Mouse (Mus musculus) limb, embryonic 12.5 days (tissue): ENCODE data around the gene Tekt2. TPM values are rescaled to one million over a fixed set of nuclear protein-coding genes. Genes with fewer than 3 reads are reported as not detected.
A peak's percentile ranks its signal among the peaks of the same experiment; 100 is the strongest.

Experiments
- ATAC-seq: fragments of 200-750 bp; cut with Nextera tagmentation; 2 replicates; pipeline ENCODE4 v1.8.0; 2017; ENCODE audit warnings: low read depth, moderate TSS enrichment; ENCODE audit not compliant: insufficient number of reproducible peaks, insufficient read depth, low FRiP score, low TSS enrichment
- H3K27ac ChIP-seq: fragments of 300-500 bp; sonication (generic); 2 replicates; pipeline ENCODE4 v1.5.1; 2016; ENCODE audit warnings: mild to moderate bottlenecking, moderate library complexity
- H3K27me3 ChIP-seq: fragments of 300-500 bp; sonication (generic); 2 replicates; pipeline ENCODE4 v1.6.1; 2016; ENCODE audit warnings: mild to moderate bottlenecking, moderate library complexity
- H3K36me3 ChIP-seq: fragments of 300-500 bp; sonication (generic); 2 replicates; pipeline ENCODE4 v1.6.1; 2016; ENCODE audit warnings: mild to moderate bottlenecking, moderate library complexity
- H3K4me1 ChIP-seq: fragments of 300-500 bp; sonication (generic); replicated peaks from 2 replicates; pipeline ENCODE4 v1.6.1; 2016
- H3K4me2 ChIP-seq: fragments of 300-500 bp; sonication (generic); 2 replicates; pipeline ENCODE4 v1.6.1; 2016; ENCODE audit warnings: mild to moderate bottlenecking, moderate library complexity
- H3K4me3 ChIP-seq: fragments of 300-500 bp; sonication (generic); replicated peaks from 2 replicates; pipeline ENCODE4 v1.5.1; 2016; ENCODE audit warnings: mild to moderate bottlenecking
- H3K9ac ChIP-seq: fragments of 300-500 bp; sonication (generic); replicated peaks from 2 replicates; pipeline ENCODE4 v1.6.1; 2016; ENCODE audit warnings: mild to moderate bottlenecking, moderate library complexity
- H3K9me3 ChIP-seq: fragments of 300-500 bp; sonication (generic); 2 replicates; pipeline ENCODE4 v1.6.1; 2016; ENCODE audit warnings: mild to moderate bottlenecking, moderate library complexity
- WGBS: fragments of 180-500 bp; shearing (Covaris S2); methylation state at CpG from one replicate; pipeline ENCODE4 v1.1.7; 2016; 5-methylcytosine and 5-hydroxymethylcytosine counted together
- polyA plus RNA-seq: library from polyadenylated mRNA; unstranded; fragments of >200 nt; fragmentation: Nextera tagmentation; extraction: Ambion mirVana; gene quantifications from 2 replicates; pipeline ENCODE4 v1.2.1, GENCODE M21; 2016

Gene Tekt2
- polyA plus RNA-seq, 1 experiment from 2014 or later: 13.6 TPM

DNA sequence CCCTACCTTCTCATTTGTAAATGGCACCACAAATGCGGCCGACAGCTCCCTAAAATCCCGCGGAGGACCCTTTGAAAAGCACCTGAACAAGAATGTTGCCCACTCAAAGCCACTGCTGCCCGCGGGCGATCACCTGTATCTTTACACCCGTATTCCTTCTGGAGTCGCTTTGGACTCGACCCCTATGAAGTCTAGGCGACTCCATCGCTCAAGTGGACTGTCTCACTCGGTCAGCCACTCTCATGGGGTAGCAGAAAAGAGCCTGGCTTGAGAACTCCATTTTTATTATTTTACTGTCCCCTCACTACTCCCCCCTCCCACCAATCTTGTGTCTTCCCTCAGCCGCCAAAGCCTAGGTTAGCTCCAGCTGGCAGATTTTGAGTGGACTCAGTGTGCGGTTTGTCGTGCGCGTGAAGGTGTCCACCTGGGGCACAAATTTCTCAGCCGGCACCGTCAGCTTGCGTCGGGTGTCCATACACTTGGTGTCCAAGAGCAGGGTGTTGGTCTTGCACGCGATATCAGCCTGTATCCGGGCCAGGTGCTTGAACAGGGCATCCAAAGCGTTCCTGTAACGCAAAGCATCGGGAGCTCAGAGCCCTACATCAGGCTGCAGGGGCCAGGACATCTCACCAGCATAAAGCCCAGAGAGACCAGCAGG is 3.5 kb downstream of the Tekt2 start:
- peaks cover 24% of the 10 kb centered on the region for H3K4me1 ChIP-seq
- peaks cover 27% of the 10 kb centered on the region for H3K36me3 ChIP-seq
- peaks cover 43% of the 10 kb centered on the region for H3K27me3 ChIP-seq
- H3K27ac ChIP-seq: no peak overlapping the region
- H3K9me3 ChIP-seq: no peaks in the 10 kb centered on the region
- H3K9ac ChIP-seq: no peak overlapping the region
- H3K4me2 ChIP-seq: peak overlapping the region; percentile 84
- peak overlapping the region; percentile 86 for H3K4me3 ChIP-seq
- ATAC-seq: no peak; the same call in 1 of the 2 replicates
- 53% methylated on average over 28 of the region's 28 CpGs for WGBS

DNA sequence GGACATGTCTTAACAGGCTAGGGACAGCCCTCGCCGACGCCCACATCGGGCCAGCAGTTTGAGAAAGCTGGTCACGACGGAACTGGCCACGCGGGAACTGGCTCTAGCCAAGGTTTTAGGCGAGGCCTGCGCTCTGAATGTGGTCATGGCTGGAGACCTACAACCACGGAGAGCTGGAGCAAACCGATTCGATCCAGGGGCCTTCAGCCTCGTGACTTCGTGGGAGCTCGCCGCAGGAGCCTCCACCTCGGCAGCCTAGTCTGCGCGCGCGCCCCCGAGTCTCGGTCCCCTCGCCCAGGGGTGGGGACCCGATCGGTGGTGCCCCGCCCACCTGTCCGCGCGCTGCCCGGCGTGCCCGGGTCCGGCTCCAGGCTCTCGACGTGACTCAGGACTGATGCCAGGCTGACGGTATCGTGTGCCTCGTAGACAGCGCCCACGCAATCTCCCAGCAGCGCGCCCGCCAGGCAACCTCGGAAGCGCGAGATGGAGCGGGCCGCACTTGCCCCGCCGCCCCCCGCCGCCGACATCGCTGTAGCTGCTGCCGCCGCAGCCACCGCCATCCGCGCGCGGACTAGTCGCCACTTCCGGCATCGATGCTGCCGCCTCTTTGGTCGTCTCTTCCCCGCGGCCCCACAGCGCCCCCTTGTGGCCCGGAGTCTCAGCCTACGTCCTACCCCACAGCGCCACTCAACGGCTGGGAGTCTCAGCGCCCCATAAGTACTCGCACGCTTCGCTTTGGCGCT is 4.2 kb downstream of the Tekt2 start, which contains the start of gene Adprhl2:
Gene Adprhl2 (minus strand): TSS at position 593 of the 743 bp plus-strand sequence.
- Histone ChIP-seq H3K9me3 (no peaks in the 10 kb centered on the region), H3K36me3 (peaks cover 34% of the 10 kb centered on the region), H3K4me2 (peak within 1 kb of the TSS; percentile 84), H3K27me3 (peaks cover 41% of the 10 kb centered on the region), H3K9ac (peak within 1 kb of the TSS; percentile 79), H3K4me1 (peaks cover 24% of the 10 kb centered on the region), H3K27ac (peak within 1 kb of the TSS; percentile 83), H3K4me3 (peak within 1 kb of the TSS; percentile 86)
- peak; percentile 69 for ATAC-seq
- WGBS: under 1% methylated on average over 71 of the region's 80 CpGs

DNA sequence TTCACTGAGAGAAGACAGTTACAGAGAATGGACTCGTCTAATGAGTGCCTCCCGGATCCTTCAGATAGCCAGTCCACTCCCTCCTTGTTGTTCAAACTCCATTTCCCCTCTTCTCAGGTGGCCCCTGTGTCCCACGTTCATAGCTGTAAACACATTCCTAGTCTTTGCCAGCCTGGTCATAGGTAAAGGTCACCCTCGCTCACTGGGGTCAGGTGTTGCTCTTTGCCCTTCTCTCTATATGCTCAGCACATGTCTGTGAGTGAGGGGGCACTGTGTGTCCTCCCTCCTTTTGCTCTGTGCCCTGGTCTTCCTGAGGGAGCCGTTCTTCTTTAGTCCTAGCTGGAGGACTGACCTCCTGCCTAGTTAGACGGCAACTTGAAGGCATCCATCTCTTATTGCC is 5.7 kb downstream of the Tekt2 start:
- Histone ChIP-seq H3K9me3 (no peaks in the 10 kb centered on the region), H3K36me3 (peaks cover 49% of the 10 kb centered on the region), H3K27ac (no peak overlapping the region), H3K4me3 (no peak overlapping the region), H3K4me1 (peaks cover 17% of the 10 kb centered on the region), H3K9ac (no peak overlapping the region), H3K27me3 (peaks cover 29% of the 10 kb centered on the region), H3K4me2 (no peak overlapping the region)
- no peak for ATAC-seq
- WGBS: 91% methylated on average over 6 of the region's 6 CpGs

DNA sequence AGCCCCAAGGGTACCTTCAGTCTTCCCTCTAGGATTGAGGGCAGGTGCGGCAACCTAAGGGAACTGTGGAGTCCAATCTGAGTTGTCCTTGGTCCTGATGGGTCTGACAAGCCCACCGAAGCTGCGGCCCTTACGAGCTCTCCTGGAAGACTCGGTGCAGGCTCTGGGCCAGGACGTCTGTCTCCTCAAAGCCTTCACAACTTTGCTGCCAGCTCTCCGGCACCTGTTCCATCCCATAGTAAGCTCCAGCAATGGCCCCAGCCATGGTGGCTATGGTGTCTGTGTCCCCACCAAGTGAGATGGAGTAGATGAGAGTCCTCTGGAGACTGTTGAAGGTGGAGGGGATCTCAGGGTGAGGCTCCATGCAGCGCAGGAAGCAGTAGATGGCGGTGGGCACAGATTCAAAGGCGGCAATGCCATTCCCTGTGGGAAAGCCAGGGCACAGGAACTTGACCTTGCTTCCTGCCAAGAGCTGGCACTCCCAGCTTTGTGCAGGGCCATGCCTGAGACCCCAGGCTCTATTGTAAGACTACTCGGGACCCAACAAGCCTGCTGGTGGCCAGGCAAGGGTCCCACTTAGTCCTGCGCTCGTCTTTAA is 8.9 kb downstream of the Tekt2 start:
- Histone ChIP-seq H3K36me3 (peaks cover 50% of the 10 kb centered on the region), H3K4me1 (peaks cover 30% of the 10 kb centered on the region), H3K27me3 (no peaks in the 10 kb centered on the region), H3K9ac (no peak overlapping the region), H3K4me2 (no peak overlapping the region), H3K9me3 (no peaks in the 10 kb centered on the region), H3K4me3 (no peak overlapping the region), H3K27ac (no peak overlapping the region)
- 92% methylated on average over 13 of the region's 13 CpGs for WGBS
- ATAC-seq: no peak

DNA sequence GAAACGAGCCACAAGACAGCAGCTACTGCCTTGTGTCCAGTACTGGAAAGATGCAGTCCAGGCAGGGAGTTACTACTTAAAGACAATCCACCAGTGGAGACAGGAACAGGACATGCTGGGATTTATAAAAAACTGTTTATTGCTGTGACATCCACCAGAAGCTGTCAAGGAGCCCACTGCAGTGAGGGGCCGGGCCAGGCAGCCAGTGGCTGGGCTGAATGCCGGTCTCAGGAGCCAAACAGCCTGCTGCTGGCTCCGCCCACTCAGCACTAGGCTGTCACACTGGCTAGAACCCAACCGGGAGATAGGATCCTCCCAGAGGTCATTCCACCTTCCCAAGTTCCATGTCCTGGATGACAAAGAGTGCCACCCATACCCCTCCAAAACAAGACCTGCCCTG is 9.6 kb downstream of the Tekt2 start:
- Histone ChIP-seq H3K9ac (no peak overlapping the region), H3K4me3 (no peak overlapping the region), H3K4me1 (peaks cover 30% of the 10 kb centered on the region), H3K36me3 (peaks cover 50% of the 10 kb centered on the region), H3K4me2 (no peak overlapping the region), H3K27me3 (no peaks in the 10 kb centered on the region), H3K27ac (no peak overlapping the region), H3K9me3 (no peaks in the 10 kb centered on the region)
- no peak for ATAC-seq
- WGBS: 43% methylated on average over 5 of the region's 5 CpGs

DNA sequence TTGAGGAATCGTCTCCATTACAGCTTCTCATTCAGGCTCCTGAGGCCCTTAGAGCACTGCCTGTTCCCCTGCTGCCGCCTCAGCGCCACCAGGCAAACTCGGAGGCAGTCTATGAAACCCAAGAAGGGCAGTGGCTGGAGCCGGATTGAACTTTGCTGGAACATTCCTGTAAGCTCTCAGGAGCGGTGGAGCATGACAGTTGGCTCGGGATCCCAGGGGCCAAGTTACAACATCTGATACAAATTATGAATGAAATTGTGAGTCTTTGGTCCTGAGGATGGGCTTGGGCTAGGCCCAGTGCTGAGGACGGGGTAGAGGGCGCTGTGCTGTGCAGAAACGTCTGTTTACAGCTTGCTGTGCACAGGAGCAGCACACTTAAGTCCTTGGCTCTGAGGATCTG is 11.1 kb downstream of the Tekt2 start:
- H3K36me3 ChIP-seq: peaks cover 46% of the 10 kb centered on the region
- H3K9me3 ChIP-seq: no peaks in the 10 kb centered on the region
- H3K4me3 ChIP-seq: no peak overlapping the region
- H3K4me1 ChIP-seq: peaks cover 24% of the 10 kb centered on the region
- no peaks in the 10 kb centered on the region for H3K27me3 ChIP-seq
- 42% methylated on average over 10 of the region's 10 CpGs for WGBS
- no peak overlapping the region for H3K4me2 ChIP-seq
- no peak for ATAC-seq
- peak overlapping the region; percentile 60 for H3K27ac ChIP-seq
- no peak overlapping the region for H3K9ac ChIP-seq

DNA sequence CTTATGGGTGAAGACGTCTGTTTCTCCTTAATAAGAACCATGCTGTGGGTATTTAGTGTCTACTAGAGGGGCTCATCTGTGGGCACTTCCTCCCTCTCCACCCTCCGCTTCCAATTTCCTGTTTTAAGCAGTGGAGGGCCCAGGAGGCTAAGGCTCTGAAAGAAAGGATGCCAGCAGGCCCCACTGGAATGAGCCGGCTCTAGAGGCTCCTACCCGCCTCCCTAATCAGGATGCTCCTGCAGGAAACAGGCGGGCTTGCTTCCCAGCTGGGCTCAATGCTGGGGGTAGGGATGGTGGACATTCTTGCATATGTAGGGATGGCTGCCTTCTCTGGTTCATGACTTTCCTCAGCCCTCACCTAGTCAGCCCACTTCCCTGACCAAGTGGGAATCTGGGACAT is 12.3 kb downstream of the Tekt2 start:
- 28% methylated on average over 5 of the region's 5 CpGs for WGBS
- H3K27ac ChIP-seq: peak overlapping the region; percentile 70
- H3K4me2 ChIP-seq: no peak overlapping the region
- no peaks in the 10 kb centered on the region for H3K9me3 ChIP-seq
- 0 out of 2 replicates have a peak overlapping the region, but pooled peaks have one; percentile 12 for H3K9ac ChIP-seq
- no peak for ATAC-seq
- H3K27me3 ChIP-seq: 0 out of 2 replicates have a peak, but pooled peaks cover 3% of the 10 kb centered on the region
- H3K4me3 ChIP-seq: no peak overlapping the region
- H3K36me3 ChIP-seq: peaks cover 35% of the 10 kb centered on the region
- peaks cover 28% of the 10 kb centered on the region for H3K4me1 ChIP-seq

DNA sequence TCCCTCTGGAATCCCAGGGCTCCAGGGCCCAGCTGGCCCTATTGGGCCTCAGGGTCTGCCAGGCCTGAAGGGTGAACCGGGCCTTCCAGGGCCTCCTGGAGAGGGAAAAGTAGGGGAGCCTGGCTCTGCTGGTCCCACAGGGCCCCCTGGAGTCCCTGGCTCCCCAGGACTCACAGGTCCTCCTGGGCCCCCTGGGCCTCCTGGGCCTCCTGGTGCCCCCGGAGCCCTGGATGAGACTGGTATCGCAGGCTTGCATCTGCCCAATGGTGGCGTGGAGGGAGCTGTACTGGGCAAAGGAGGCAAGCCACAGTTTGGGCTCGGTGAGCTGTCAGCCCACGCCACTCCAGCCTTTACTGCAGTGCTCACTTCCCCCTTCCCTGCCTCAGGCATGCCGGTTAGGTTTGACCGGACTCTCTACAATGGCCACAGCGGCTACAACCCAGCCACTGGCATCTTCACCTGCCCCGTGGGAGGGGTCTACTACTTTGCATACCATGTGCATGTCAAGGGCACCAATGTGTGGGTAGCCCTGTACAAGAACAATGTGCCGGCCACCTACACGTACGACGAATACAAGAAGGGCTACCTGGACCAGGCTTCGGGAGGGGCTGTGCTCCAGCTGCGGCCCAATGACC is 13.8 kb downstream of the Tekt2 start:
- no peak overlapping the region for H3K27ac ChIP-seq
- H3K9me3 ChIP-seq: no peaks in the 10 kb centered on the region

DNA sequence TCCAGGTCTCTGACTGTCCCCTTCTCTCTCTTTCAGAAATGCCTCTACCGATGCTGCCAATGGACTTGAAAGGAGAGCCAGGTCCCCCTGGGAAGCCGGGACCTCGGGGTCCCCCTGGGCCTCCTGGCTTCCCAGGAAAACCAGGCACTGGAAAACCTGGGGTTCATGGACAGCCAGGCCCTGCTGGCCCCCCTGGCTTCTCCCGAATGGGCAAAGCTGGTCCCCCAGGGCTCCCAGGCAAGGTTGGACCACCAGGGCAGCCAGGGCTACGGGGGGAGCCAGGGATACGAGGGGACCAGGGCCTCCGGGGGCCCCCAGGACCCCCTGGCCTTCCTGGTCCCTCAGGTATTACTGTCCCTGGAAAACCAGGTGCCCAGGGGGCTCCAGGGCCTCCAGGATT is 15.1 kb downstream of the Tekt2 start:
- H3K4me1 ChIP-seq: peaks cover 28% of the 10 kb centered on the region
- no peak overlapping the region for H3K9ac ChIP-seq
- H3K36me3 ChIP-seq: peaks cover 7% of the 10 kb centered on the region

More for the DNA sequence above, 13.8 kb downstream of the Tekt2 start:
- 90% methylated on average over 16 of the region's 16 CpGs for WGBS
- ATAC-seq: no peak
- Histone ChIP-seq H3K4me2 (no peak overlapping the region), H3K27me3 (0 out of 2 replicates have a peak, but pooled peaks cover 3% of the 10 kb centered on the region), H3K9ac (no peak overlapping the region), H3K4me3 (no peak overlapping the region), H3K4me1 (peaks cover 28% of the 10 kb centered on the region), H3K36me3 (peaks cover 20% of the 10 kb centered on the region)

DNA sequence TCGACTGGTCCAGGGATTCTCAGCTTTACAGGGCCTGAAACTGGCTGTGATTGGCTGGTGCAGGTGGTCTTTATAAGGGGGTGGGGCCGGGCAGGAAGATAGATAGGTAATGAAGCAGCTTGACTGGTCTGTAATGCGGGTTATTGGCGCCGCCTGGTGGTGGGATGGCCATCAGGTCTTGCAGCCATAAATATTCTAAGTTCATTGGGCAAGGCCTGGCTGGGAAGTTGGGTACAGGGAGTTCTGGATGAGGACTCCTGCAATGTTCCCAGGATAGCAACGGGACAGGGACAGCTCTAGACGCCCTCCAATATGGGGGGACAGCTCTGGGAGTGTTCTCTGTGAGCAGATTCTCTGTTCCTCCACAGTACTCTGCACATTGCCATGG is 15.6 kb downstream of the Tekt2 start:
- Histone ChIP-seq H3K27ac (no peak overlapping the region), H3K4me3 (peak overlapping the region; percentile 30), H3K4me2 (peak overlapping the region; percentile 50), H3K27me3 (0 out of 2 replicates have a peak, but pooled peaks cover 3% of the 10 kb centered on the region), H3K9me3 (peaks cover 5% of the 10 kb centered on the region; the same call in 1 of the 2 replicates), H3K9ac (no peak overlapping the region), H3K4me1 (peaks cover 28% of the 10 kb centered on the region), H3K36me3 (peaks cover 2% of the 10 kb centered on the region)
- ATAC-seq: peak; percentile 69
- 1% methylated on average over 7 of the region's 7 CpGs for WGBS

More for the DNA sequence above, 15.1 kb downstream of the Tekt2 start:
- 75% methylated on average over 7 of the region's 7 CpGs for WGBS
- Histone ChIP-seq H3K9me3 (peaks cover 5% of the 10 kb centered on the region; the same call in 1 of the 2 replicates), H3K27ac (no peak overlapping the region), H3K4me3 (no peak overlapping the region), H3K27me3 (0 out of 2 replicates have a peak, but pooled peaks cover 3% of the 10 kb centered on the region), H3K4me2 (no peak overlapping the region)
- ATAC-seq: no peak
